Mouse (Mus musculus) limb, embryonic 12.5 days (tissue): Measurements from ENCODE around the gene Smad3. TPM values are rescaled to one million over a fixed set of nuclear protein-coding genes. Genes with fewer than 3 reads are reported as not detected.

ENCODE experiments used
- ATAC-seq: fragments of 200-750 bp; cut with Nextera tagmentation; 2 replicates; pipeline ENCODE4 v1.8.0; 2017; ENCODE audit warnings: low read depth, moderate TSS enrichment; ENCODE audit not compliant: insufficient number of reproducible peaks, insufficient read depth, low FRiP score, low TSS enrichment
- H3K27ac ChIP-seq: fragments of 300-500 bp; sonication (generic); 2 replicates; pipeline ENCODE4 v1.5.1; 2016; ENCODE audit warnings: mild to moderate bottlenecking, moderate library complexity
- H3K27me3 ChIP-seq: fragments of 300-500 bp; sonication (generic); 2 replicates; pipeline ENCODE4 v1.6.1; 2016; ENCODE audit warnings: mild to moderate bottlenecking, moderate library complexity
- H3K36me3 ChIP-seq: fragments of 300-500 bp; sonication (generic); 2 replicates; pipeline ENCODE4 v1.6.1; 2016; ENCODE audit warnings: mild to moderate bottlenecking, moderate library complexity
- H3K4me1 ChIP-seq: fragments of 300-500 bp; sonication (generic); replicated peaks from 2 replicates; pipeline ENCODE4 v1.6.1; 2016
- H3K4me2 ChIP-seq: fragments of 300-500 bp; sonication (generic); 2 replicates; pipeline ENCODE4 v1.6.1; 2016; ENCODE audit warnings: mild to moderate bottlenecking, moderate library complexity
- H3K4me3 ChIP-seq: fragments of 300-500 bp; sonication (generic); replicated peaks from 2 replicates; pipeline ENCODE4 v1.5.1; 2016; ENCODE audit warnings: mild to moderate bottlenecking
- H3K9ac ChIP-seq: fragments of 300-500 bp; sonication (generic); replicated peaks from 2 replicates; pipeline ENCODE4 v1.6.1; 2016; ENCODE audit warnings: mild to moderate bottlenecking, moderate library complexity
- H3K9me3 ChIP-seq: fragments of 300-500 bp; sonication (generic); 2 replicates; pipeline ENCODE4 v1.6.1; 2016; ENCODE audit warnings: mild to moderate bottlenecking, moderate library complexity
- WGBS: fragments of 180-500 bp; shearing (Covaris S2); methylation state at CpG from one replicate; pipeline ENCODE4 v1.1.7; 2016; 5-methylcytosine and 5-hydroxymethylcytosine counted together
- polyA plus RNA-seq: library from polyadenylated mRNA; unstranded; fragments of >200 nt; fragmentation: Nextera tagmentation; extraction: Ambion mirVana; gene quantifications from 2 replicates; pipeline ENCODE4 v1.2.1, GENCODE M21; 2016

The Smad3 gene
- polyA plus RNA-seq, 1 experiment from 2014 or later = 39.9 TPM

DNA sequence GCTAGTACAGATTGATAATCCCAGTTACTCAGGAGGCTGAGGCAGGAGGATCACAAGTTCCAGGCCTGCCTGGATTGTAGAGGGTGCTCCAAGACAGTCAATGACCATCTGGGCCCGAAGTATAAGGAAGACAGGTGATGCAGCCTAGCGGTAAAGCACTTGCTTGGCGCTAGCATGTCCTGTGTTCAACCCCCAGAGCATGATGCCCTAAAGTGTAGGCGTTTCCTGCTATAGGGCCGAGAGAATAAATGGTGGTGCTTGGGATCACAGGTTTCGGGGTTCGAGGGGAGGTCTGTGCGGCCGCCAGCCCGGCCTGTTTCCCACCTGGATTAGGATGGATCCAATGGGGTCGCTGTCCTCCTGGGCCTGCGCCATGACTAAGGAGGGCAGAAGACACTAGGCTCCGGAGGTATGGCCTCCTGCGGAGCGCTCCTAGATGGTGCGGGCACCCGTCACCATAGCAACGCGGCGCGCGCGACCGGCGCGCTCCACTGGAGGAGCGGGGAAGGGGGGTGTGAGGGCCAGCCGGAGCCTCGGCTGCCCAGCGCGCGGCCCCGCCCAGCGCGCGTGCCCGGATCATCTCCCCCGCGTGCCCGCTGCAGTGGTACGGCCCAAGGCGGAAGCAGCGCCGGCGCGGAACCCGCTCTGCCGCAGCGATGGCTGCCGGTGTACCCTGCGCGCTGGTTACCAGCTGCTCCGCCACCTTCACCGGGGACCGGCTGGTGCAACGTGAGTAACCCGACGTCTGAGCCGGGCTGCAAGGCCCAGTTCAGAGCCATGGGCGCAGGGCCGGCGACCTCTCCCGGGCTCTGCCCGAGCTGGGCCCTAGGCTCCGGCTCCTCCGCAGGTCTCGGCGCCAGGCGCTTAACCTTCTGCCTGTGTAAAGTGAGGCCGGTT is 155.5 kb downstream of the Smad3 start, which contains the start of the genes Iqch and Aagab:
Gene Iqch (minus strand): TSS at position 451 of the 897 bp plus-strand sequence.
Gene Aagab (plus strand): TSS at position 618 of the 897 bp plus-strand sequence.
- Histone ChIP-seq H3K9me3 (no peaks in the 10 kb centered on the region), H3K4me3 (peak within 1 kb of the TSS; percentile 92), H3K27me3 (no peaks in the 10 kb centered on the region), H3K4me1 (peaks cover 36% of the 10 kb centered on the region), H3K4me2 (peak within 1 kb of the TSS; percentile 73), H3K36me3 (no peaks in the 10 kb centered on the region), H3K9ac (peak within 1 kb of the TSS; percentile 87), H3K27ac (0 out of 2 replicates have a peak within 1 kb of the TSS, but pooled peaks have one; percentile 29)
- peak; percentile 97 for ATAC-seq
- WGBS = 2% methylated on average over 70 of the region's 70 CpGs

Other genes starting within 250 kb of the Smad3 start
- gene Iqch, start 155.5 kb downstream of the Smad3 start, polyA plus RNA-seq = 0.19 and 0.34 TPM in 2 replicates
- 29.5 and 30.1 TPM in 2 replicates for gene Aagab, start 155.3 kb downstream of the Smad3 start, polyA plus RNA-seq